Mouse (Mus musculus) hindbrain, embryonic 11.5 days (tissue): Measurements from ENCODE around the gene Ccr10. TPM values are rescaled to one million over a fixed set of nuclear protein-coding genes. Genes with fewer than 3 reads are reported as not detected.

Experiments
- ATAC-seq: fragments of 200-750 bp; cut with Nextera tagmentation; 2 replicates; pipeline ENCODE4 v1.8.0; 2017; ENCODE audit warnings: mild to moderate bottlenecking, moderate TSS enrichment, moderate library complexity; ENCODE audit not compliant: low FRiP score
- DNase-seq: peaks from one replicate; pipeline ENCODE4 v3.0.0-alpha.2; 2015; ENCODE audit warnings: low spot score
- H3K27ac ChIP-seq: fragments of 300-500 bp; sonication (generic); 2 replicates; pipeline ENCODE4 v1.5.1; 2014; ENCODE audit warnings: mild to moderate bottlenecking, low read depth, low read length
- H3K27me3 ChIP-seq: fragments of 300-500 bp; sonication (generic); 2 replicates; pipeline ENCODE4 v1.6.1; 2014; ENCODE audit warnings: mild to moderate bottlenecking, low read length, moderate library complexity, mixed read lengths; ENCODE audit not compliant: control insufficient read depth, insufficient read depth
- H3K36me3 ChIP-seq: fragments of 300-500 bp; sonication (generic); 2 replicates; pipeline ENCODE4 v1.6.1; 2014; ENCODE audit warnings: mild to moderate bottlenecking, low read length, moderate library complexity, mixed read lengths; ENCODE audit not compliant: control insufficient read depth, insufficient read depth
- H3K4me1 ChIP-seq: fragments of 300-500 bp; sonication (generic); replicated peaks from 2 replicates; pipeline ENCODE4 v1.6.1; 2014; ENCODE audit warnings: low read length, mixed read lengths; ENCODE audit not compliant: control insufficient read depth, insufficient read depth
- H3K4me2 ChIP-seq: fragments of 300-500 bp; sonication (generic); replicated peaks from 2 replicates; pipeline ENCODE4 v1.6.1; 2014; ENCODE audit warnings: mild to moderate bottlenecking, low read depth, low read length
- H3K4me3 ChIP-seq: fragments of 300-500 bp; sonication (generic); 2 replicates; pipeline ENCODE4 v1.5.1; 2014; ENCODE audit warnings: low read depth, low read length
- H3K9ac ChIP-seq: fragments of 300-500 bp; sonication (generic); 2 replicates; pipeline ENCODE4 v1.6.1; 2014; ENCODE audit warnings: low read depth, low read length
- H3K9me3 ChIP-seq: fragments of 300-500 bp; sonication (generic); 2 replicates; pipeline ENCODE4 v1.6.1; 2016; ENCODE audit warnings: low read length; ENCODE audit not compliant: control insufficient read depth
- WGBS: fragments of 180-500 bp; shearing (Covaris S2); extraction: QIAGEN DNeasy Blood & Tissue Kit; methylation state at CpG from one replicate; pipeline ENCODE4 v1.1.7; 2014; 5-methylcytosine and 5-hydroxymethylcytosine counted together
- polyA plus RNA-seq: library from polyadenylated mRNA; unstranded; fragments of >200 nt; fragmentation: Nextera tagmentation; extraction: Ambion mirVana; gene quantifications from 2 replicates; pipeline ENCODE4 v1.2.1, GENCODE M21; 2014

Ccr10 gene
- polyA plus RNA-seq, 1 experiment from 2014 or later, result 0.19 TPM

DNA sequence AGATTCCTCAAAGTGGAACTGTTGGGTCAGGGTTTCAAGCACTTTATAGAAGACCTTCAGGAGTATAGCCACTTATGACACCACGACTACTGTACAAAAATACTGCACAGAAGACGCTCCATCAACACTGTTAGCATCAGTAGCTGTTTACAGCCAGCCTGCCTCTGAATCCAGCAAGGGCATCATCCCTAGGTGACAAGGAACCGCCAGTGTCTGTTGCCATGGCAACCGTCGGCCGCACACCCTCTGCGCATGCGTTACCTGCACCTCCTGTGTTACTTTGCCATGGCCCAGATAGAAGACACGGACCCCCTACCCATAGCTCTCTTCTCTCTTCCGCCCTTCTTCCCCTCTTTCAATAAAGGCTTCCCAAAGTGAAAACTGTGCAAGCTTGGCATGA is 28.9 kb downstream of the Ccr10 start:
- H3K36me3 ChIP-seq, result no peaks in the 10 kb centered on the region
- H3K27ac ChIP-seq, result no peak overlapping the region
- no peak overlapping the region for H3K9ac ChIP-seq
- WGBS, result 17% methylated on average over 10 of the region's 10 CpGs
- no peak overlapping the region for H3K4me3 ChIP-seq
- H3K9me3 ChIP-seq, result no peaks in the 10 kb centered on the region
- H3K4me1 ChIP-seq, result 0 out of 2 replicates have a peak, but pooled peaks cover 3% of the 10 kb centered on the region
- ATAC-seq (no peak), DNase-seq (peak; percentile 77)
- no peaks in the 10 kb centered on the region for H3K27me3 ChIP-seq
- H3K4me2 ChIP-seq, result no peak overlapping the region

DNA sequence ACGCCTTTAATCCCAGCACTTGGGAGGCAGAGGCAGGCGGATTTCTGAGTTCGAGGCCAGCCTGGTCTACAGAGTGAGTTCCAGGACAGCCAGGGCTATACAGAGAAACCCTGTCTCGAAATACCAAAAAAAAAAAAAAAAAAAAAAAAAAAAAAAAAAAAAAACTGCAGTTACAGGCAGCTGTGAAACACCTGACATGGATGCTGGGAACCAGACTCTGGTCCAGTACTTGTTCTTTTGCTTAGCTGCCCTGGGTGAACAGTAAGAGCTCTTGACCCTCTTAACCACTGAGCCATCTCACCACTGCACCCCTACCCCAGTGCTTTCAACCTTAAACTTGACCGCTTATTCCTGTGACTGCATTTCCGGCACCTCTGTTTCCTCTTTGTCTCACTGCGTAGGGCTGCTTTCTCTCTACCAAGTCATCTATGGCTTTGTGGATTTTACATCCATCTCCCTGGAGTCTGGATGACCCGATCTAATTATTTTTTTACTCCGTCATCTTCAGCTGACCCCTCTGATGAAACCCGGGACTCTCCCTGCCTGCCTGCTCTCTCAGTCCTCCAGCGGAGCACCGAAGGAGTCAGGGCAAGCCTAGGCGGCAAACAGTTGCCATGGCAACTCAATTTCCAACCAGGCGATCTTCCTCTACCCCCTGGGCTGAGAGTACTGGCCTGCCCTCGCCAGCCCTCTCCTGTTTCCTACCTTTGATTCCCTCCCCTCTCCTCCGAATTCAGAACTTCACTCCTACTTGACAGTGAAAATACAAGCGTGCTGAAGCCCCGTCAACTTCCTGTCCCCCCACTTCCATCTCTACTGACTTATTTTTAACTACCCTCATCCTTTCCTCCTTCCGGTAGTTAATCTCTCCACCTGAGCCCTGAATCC is 31.7 kb downstream of the Ccr10 start:
- H3K9ac ChIP-seq, result peak overlapping the region; percentile 52
- no peaks in the 10 kb centered on the region for H3K9me3 ChIP-seq
- DNase-seq (peak; percentile 76), ATAC-seq (peak; percentile 70; the same call in 1 of the 2 replicates)
- H3K4me2 ChIP-seq, result peak overlapping the region; percentile 42
- H3K4me3 ChIP-seq, result peak overlapping the region; percentile 19
- H3K4me1 ChIP-seq, result 0 out of 2 replicates have a peak, but pooled peaks cover 3% of the 10 kb centered on the region
- H3K36me3 ChIP-seq, result no peaks in the 10 kb centered on the region
- peak overlapping the region; percentile 51; the same call in 1 of the 2 replicates for H3K27ac ChIP-seq
- no peaks in the 10 kb centered on the region for H3K27me3 ChIP-seq
- 19% methylated on average over 18 of the region's 19 CpGs for WGBS

DNA sequence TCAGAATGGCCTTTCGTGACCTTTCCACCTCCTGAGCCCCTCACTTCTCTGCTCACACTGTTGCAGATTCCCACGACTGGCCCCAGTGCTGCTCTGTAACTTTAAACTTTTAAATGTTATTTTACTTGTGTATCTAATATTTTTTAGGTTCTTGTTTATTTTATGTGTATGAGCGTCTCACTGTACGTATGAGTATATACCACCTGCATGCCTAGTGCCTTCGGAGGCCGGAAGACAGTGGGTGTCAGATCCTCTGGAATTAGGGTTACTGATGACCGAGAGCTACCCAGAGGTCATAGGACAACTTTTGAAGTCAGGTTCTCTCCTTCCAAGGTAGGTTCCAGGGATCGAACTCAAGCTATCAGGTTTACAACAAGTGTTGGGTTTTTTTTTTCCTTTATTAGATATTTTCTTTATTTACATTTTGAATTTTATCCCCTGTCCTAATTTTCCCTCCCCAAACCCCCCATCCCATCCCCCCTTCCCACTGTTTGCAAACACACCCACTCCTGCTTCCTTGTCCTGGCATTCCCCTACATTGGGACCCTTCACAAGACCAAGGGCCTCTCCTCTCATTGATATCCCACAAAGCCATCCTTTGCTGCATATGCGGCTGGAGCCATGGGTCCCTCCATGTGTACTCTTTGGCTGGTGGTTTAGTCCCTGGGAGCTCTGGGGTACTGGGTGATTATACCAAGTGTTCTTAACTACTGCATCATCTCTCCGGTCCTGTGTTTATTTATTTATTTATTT is 32.9 kb downstream of the Ccr10 start:
- H3K9ac ChIP-seq, result no peak overlapping the region
- no peak overlapping the region for H3K4me3 ChIP-seq
- H3K4me1 ChIP-seq, result 0 out of 2 replicates have a peak, but pooled peaks cover 3% of the 10 kb centered on the region
- no peaks in the 10 kb centered on the region for H3K36me3 ChIP-seq
- DNase-seq, result no peak
- H3K27me3 ChIP-seq, result no peaks in the 10 kb centered on the region
- H3K4me2 ChIP-seq, result no peak overlapping the region
- 84% methylated on average over 10 of the region's 10 CpGs for WGBS
- H3K9me3 ChIP-seq, result no peaks in the 10 kb centered on the region
- ATAC-seq, result no peak
- H3K27ac ChIP-seq, result no peak overlapping the region

DNA sequence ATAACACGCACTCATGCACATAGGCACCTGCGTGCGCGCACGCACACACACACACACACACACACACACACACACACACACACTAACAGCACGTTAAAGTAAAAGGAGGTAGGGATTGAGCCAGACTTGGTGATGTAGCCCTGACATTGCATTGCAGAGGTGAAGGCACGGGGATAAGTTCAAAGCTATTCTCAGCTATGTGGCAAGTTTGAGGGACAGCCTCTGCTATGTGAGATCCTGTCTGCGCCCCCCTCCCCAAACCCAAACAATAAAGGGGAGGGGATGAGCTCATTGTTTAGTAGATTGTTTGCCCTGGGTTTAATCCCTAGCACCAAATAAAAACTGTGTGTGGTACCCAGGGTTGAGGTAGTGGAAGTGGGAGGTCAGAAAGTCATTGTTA is 34.2 kb downstream of the Ccr10 start:
- Histone ChIP-seq H3K4me2 (no peak overlapping the region), H3K27me3 (no peaks in the 10 kb centered on the region), H3K36me3 (no peaks in the 10 kb centered on the region), H3K4me1 (0 out of 2 replicates have a peak, but pooled peaks cover 3% of the 10 kb centered on the region), H3K9me3 (no peaks in the 10 kb centered on the region), H3K27ac (no peak overlapping the region), H3K4me3 (no peak overlapping the region), H3K9ac (no peak overlapping the region)
- DNase-seq (no peak), ATAC-seq (no peak)
- WGBS, result 84% methylated on average over 8 of the region's 8 CpGs

DNA sequence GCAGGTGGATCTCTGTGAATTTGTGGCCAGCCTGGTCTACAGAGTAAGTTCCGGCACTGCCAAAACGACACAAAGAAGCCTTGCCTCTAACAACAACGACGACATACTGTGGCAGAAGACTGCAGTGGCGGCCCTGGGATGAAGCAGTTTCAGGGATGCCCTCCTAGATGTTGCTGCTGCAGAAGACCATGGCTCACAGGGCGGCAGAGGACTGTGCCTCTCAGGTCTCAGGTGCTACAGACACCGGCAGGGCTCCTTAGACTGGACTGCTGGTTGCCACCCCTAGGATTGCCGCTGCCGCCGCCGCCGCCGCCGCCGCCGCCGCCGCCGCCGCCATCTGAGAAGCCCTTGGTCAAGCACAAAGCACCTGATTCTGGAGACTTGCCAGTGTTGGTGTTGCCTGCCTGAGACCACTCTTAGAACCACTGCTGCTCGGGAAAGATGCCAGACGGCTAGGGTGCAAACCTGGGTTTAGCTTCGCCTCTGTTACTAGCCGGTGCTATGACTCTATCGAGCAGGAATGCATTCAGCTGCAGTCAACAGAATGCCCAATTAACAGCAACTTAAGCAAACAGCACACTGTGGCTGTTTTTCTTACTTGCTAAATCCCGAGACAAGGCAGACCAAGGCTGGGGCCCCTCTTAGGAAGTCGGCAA is 35.0 kb downstream of the Ccr10 start:
- Histone ChIP-seq H3K4me3 (0 out of 2 replicates have a peak overlapping the region, but pooled peaks have one; percentile 6), H3K9ac (peak overlapping the region; percentile 3; the same call in 1 of the 2 replicates), H3K9me3 (no peaks in the 10 kb centered on the region), H3K27me3 (no peaks in the 10 kb centered on the region), H3K4me2 (peak overlapping the region; percentile 22), H3K27ac (no peak overlapping the region), H3K36me3 (no peaks in the 10 kb centered on the region), H3K4me1 (0 out of 2 replicates have a peak, but pooled peaks cover 3% of the 10 kb centered on the region)
- DNase-seq, result peak; percentile 29
- ATAC-seq, result no peak
- WGBS, result 50% methylated on average over 27 of the region's 27 CpGs

DNA sequence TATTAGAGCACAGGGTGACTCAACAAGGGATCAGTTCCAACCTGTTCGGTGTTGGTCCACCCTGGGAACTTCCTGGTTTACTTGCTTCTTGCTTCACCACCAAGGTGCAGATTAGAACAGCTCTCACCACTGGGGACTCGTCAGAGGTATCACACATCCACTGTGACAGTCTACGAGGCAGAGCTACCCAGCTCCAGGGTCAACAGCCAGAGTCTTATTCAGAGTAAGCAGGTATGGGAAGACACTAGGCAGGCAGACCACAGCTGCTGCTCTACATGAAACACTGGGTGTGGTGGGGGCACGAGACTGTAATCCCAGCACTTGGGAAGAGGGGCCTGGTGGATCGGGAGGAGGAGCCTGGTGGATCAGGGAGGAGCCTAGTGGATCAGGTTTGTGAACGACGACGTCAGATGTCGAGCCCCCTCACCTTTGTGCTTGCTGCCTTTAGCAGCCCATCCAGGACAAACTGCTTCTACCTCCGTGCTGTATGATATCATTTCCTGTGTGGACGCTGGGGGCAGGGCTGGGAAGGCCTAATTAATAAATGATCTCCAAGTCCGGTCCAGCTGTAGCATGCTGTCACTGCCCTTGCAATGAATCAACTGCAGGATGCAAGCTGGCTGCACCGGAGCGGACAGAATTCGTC is 36.6 kb downstream of the Ccr10 start:
- Histone ChIP-seq H3K27me3 (no peaks in the 10 kb centered on the region), H3K9me3 (no peaks in the 10 kb centered on the region), H3K9ac (peak overlapping the region; percentile 28; the same call in 1 of the 2 replicates), H3K4me3 (peak overlapping the region; percentile 16; the same call in 1 of the 2 replicates), H3K4me2 (peak overlapping the region; percentile 21; the same call in 1 of the 2 replicates), H3K27ac (peak overlapping the region; percentile 62), H3K4me1 (0 out of 2 replicates have a peak, but pooled peaks cover 3% of the 10 kb centered on the region), H3K36me3 (no peaks in the 10 kb centered on the region)
- DNase-seq (peak; percentile 69), ATAC-seq (peak; percentile 53)
- WGBS, result 24% methylated on average over 15 of the region's 15 CpGs

DNA sequence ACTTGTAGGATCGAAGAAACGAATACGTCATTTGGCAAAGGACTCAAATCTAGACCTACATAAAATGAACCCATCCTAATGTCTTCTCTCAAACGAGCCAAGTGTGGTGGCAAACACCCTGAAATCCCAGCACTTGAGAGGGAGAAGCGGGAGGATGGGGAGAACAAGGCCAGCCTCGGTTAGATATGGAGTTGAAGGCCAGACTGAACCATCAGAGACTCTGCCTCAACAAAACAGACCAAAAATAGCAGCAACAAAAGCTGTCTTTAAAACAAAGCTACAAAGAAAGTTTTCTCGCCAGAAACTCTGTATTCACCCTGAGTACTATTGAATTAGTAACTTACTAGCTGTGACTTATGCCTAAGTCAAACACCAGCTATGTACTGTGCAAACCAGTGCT is 38.2 kb downstream of the Ccr10 start:
- Histone ChIP-seq H3K36me3 (no peaks in the 10 kb centered on the region), H3K9ac (no peak overlapping the region), H3K4me1 (no peaks in the 10 kb centered on the region), H3K27me3 (no peaks in the 10 kb centered on the region), H3K27ac (no peak overlapping the region), H3K4me3 (no peak overlapping the region), H3K9me3 (no peaks in the 10 kb centered on the region), H3K4me2 (no peak overlapping the region)
- 81% methylated on average over 7 of the region's 7 CpGs for WGBS
- ATAC-seq (no peak), DNase-seq (no peak)
